Mouse (Mus musculus) kidney, postnatal 14 days (tissue): ENCODE measurements around the gene Hyls1.

Experiments
- DNase-seq: peaks from one replicate; pipeline ENCODE4 v3.0.0; 2022; ENCODE audit warnings: mixed read lengths

The Hyls1 gene

GRCm38 (mm10) chr9:35543099-35543860 lies 26.9 kb downstream of the Hyls1 start:
- no peak for DNase-seq

- DNase-seq, result no peak
These were observed 28.3 kb downstream of the Hyls1 start for GRCm38 (mm10) chr9:35541941-35542340.

GRCm38 (mm10) chr9:35541488-35541887 lies 28.7 kb downstream of the Hyls1 start:
- DNase-seq, result peak; percentile 76

GRCm38 (mm10) chr9:35541024-35541423 lies 29.2 kb downstream of the Hyls1 start:
- no peak for DNase-seq

DNA sequence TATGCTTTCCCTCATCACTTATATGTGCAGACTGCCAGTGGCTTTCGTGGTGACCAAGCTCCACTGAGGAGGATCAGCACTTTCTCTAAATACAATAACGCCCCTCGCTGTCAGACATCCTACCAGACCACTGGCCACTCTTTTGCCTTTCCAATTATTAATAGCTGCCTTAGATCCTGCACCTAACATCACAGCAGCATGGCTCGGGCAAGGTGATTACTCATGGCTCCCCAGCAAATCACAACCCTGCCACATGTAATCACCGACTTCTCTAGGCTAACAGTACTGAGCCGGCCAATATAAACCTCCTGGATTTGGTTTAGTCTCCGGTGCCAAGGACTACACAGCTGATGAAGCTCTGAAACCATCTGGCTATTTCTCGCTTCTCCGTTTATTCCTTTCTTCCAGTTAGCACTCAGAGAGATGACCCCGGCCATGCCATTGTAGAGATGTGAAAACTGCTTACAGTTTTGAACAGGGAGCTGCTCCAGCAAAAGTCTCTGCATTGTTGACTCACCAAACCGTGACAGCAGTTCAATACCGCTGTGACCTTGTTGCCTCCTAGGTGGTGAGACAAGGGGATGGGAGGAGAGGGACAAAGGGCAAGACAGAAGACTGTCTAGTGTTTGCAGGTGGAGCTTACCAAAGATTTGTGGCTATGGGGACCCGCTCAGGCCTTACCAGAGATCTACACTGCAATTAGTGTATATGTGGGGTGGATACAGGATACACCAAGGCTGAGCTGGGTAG lies 31.0 kb downstream of the Hyls1 start:
- no peak for DNase-seq

GRCm38 (mm10) chr9:35535876-35536275 lies 34.3 kb downstream of the Hyls1 start:
- no peak for DNase-seq

DNA sequence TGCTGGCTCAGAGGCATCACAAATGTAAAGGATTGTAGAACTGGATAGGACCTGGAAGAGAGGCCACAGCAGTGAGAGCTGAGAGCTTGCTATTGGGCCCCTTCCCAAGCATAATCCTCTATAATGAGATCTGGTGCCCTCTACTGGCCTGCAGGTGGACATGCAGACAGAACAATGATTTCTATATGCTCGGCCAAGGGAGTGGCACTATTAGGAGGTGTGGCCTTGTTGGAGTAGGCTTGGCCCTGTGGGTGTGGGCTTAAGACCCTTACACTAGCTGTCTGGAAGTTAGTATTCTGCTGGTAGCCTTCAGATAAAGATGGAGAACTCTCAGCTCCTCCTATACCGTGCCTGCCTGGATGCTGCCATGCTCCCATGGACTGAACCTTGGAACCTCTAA lies 35.1 kb downstream of the Hyls1 start:
- DNase-seq, result peak; percentile 51

GRCm38 (mm10) chr9:35533266-35533665 lies 36.9 kb downstream of the Hyls1 start:
- peak; percentile 11 for DNase-seq

DNA sequence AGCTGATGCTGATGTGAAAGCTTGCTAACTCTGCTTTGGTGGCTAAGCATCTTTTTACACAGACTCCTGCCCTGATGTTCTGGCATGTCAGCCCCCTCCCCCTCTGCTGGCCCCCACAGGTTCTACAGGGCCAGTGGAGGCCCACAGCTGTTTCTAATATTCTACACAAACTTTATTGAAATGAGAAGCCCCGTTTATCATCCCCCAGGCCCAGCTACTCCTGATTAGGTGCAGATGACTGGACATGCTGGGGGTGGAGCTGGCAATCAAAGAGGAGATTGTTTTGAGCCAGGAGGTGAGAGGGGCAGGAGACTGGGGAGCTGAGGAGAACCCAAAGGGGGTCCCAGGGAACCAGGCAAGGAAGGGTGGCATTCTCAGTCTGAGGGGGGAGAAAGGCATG lies 40.4 kb downstream of the Hyls1 start:
- DNase-seq, result no peak

DNA sequence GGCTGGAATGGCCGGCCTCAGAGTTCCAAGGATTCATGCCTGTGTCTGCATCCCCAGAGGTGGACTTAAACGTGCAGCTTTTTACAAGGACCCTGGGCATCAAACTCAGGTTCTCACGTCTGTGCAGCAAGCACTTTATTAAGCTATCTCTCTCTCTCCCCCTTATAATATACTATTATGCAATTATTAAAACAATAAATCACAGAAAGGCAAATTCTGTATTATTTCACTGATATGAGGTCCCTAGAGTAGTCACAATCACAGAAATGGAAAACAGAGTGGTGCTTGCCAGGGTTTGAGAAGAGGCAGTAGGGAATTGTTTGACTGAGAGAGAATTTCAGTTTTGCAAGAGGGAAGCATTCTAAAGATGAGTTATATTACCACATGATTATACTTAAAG lies 41.1 kb downstream of the Hyls1 start:
- DNase-seq, result no peak

- DNase-seq, result peak; percentile 74
These were observed 46.2 kb downstream of the Hyls1 start for GRCm38 (mm10) chr9:35523941-35524411.

- DNase-seq, result no peak
These were observed 46.7 kb downstream of the Hyls1 start for GRCm38 (mm10) chr9:35523541-35523940.

DNA sequence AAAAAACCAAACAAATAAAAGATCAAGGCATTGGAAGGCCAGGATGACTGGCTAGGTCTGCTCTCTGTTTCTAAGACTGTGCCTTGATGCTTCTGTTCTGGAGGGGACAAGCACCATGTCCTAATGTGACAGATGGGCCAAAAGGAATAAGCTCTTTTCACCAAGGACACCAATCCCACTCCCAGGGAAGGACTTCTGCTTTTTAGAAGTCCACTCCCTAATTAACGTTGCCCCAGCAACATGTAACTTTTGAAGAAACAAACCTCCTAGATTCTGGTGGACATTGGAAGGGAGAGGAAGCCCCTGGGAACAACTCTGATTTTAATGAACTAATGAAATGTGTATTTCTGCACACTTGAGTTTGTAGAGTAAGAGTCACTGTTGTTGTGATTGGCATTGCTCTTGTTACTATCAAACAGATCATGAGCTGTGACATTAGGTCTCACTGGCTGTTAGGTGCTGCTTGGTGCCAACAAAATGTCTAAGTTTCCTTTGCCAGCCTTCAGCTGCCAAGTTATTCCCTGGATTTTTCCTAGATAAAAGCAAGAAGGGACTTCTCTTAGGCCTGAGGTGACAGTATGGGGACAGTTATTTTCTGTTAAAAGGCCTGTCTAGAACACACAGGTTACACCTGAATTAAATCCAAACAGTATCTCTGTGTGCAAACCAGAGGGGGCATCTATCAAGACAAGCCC lies 47.2 kb downstream of the Hyls1 start:
- DNase-seq, result no peak

DNA sequence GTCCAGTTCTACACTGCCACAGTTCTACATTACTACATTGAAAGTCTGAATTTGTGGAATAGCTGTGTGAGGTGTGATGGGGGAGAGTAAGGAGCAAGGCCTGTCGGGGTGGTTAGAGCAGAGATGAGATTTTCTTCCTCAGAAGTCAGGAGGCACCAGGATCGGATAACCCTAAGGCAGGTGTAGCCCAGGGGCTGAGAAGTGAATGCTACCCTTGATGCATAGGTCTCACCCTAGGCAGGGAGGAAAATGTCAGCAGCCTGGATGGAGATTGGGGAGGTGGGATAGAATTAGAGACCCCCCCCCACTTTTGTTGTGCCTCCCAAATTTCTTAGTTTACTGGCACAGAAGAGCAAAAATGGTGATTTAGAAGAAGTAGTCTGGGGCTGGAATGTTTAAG lies 48.0 kb downstream of the Hyls1 start:
- no peak for DNase-seq

DNA sequence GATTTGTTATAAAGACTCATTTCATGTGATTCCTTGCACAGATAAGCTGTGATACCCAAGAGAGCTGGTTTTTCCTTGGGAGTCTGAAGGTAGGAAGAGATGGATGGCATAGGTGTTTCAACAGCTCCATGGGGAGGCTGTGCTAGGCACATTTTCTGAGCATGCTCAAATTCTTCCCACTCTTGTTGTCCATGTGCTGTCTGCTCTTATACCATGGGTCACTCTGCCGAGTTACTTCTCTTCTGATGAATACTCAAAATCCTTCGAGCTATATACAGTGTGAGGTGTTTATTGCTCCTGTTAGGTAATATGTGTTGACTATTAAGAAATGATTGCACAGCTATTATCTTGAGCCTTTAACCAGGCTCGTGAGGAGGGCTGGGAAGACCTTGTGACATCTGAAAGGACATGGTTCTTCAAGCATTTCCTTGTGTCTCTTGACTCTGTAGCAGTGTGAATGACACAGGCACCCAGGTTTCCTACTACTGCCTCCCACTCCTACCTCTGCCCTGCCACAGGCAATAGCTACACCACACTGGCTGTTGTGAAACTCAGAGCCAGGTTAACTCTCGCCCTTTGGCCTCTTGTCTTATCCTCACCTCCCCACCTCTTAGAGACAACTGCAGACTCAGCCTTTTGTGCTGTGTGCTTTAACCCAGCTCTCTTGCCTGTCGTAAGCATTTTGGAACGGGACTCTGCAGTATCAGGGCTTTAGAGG lies 49.4 kb downstream of the Hyls1 start:
- no peak for DNase-seq

DNA sequence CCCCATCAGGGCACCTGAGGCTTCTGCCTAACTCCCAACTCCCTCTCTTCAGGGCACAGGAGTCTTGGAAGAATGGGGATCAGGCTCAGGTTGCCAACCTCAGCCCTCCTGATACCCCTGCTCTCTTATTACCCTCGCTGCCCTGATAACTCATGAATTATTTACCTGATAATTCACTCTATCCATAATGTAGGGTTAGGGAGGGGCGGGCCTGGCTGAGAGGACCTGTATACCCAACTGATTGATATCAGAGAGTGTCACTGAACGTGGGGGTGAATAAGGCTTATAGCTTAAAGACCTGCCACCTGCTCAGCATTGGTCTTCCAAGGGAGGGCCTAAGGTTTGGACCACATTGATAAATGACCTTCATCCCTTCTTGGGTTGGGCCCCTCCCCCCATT lies 52.0 kb downstream of the Hyls1 start, which contains the start of gene Gm1113:
Gene Gm1113 (minus strand): TSS at position 101 of the 400 bp plus-strand sequence.
- DNase-seq, result no peak

GRCm38 (mm10) chr9:35516711-35517110 lies 53.5 kb downstream of the Hyls1 start:
- no peak for DNase-seq

- no peak for DNase-seq
These were observed 54.0 kb downstream of the Hyls1 start for GRCm38 (mm10) chr9:35516182-35516581.

GRCm38 (mm10) chr9:35513900-35514299 lies 56.3 kb downstream of the Hyls1 start:
- no peak for DNase-seq
